Mouse (Mus musculus) layer of hippocampus, postnatal 36 days (tissue): ENCODE data around the gene Prrt2. TPM values are rescaled to one million over a fixed set of nuclear protein-coding genes. Genes with fewer than 3 reads are reported as not detected.

ENCODE experiments used
- DNase-seq, 2 experiments: peaks; one replicate each; pipeline ENCODE4 v3.0.0; 2022
- total RNA-seq, 2 experiments: library from RNA; stranded (reverse); gene quantifications; 2 replicates each; pipeline ENCODE4 v1.2.3; 2021

Gene Prrt2
- total RNA-seq, 2 experiments from 2014 or later, result 229 to 233 TPM

DNA sequence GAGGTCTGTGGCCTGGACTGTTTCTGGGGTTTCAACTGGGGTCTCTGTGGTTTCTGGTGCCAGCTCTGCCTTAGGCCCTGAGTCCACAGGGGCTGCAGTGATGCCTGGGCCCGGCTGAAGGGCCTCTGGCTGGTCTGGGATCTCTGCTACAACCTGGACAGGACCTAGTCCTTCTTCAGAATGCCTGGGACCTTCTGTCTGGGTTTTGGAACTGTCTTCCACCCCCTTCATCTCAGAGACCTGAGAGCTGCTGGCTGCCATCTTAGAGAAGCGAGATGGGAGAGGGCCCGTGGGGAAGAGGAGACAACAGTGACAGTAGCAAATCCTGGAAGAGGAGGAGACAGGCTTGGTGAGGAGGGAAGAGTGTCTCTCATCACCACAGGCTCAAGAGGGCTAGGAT is 980 bp downstream of the Prrt2 start:
- no peak for DNase-seq

DNA sequence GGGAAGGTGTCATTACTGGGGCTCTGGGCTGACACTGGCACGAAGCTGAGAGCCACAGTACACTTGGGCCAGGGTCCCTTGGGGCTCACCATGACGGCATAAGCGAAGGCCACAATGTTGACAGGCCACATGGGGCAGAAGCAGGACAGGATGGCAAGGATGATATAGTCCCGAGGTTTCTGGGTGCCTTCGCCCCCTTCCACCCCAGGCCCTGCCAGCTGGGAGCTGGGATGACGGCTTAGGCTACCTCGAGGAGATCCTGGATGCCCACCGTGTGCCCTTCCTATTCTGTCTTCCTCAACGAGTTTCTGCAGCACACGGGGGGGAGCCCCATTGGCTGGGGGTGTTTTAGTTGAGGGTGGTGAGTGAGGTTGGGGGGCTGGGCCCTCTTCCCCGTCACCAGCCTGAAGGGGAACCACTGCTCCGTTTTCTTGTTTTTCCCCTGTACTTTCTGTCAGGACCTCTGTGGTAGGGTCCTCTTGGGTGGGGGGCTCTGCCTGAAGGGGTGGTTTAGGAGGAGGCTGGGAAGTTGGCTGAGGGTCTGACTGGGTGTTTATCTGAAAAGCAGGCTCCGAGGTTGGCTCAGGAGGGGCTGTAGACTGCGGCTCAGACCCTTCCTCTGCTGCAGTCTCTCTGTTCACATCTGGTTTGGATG is 1.6 kb downstream of the Prrt2 start:
- DNase-seq, result no peak

DNA sequence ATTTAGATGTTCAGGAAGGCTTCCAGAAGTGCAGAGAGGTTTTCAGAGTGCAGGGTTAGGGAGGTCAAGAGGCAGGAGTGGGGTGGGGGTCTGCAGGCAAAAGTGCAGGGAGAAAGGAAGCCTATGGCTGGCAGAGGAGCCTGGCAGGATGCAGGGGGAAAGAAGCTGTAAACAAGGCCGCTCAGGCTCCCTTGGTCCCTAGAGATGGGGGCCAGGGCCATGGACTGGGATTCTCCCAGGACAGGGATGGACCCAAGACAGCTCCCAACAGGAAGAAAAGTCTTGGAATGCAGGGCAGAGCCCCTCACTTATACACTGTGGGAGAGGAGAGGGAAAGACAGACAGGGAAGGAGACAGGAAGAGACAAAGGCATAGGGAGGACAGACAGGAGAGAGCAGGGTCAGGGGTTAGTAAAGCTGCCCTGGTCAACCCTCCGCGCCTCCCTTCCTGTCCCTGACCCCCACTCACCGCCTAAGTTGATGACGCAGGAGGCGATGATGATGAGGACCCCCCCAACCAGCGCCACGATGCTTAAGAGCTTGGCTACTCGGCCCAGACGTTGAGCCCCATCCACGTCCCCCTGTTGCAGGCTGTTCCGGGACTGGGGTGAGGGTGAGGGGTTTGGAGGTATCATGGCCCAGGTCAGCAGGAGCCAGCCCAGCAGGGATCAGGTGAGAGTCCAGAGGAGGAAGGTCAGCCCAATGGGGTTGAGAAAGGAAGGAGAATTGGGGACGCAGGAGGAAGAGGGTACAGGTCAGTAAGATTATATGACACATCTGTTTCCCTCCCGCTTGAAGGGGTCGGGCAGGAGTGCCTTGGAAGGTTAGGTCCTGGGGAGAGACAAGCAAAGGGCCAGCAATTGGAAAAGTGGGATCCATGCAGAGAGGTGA is 2.4 kb downstream of the Prrt2 start:
- DNase-seq, result no peak

- no peak for DNase-seq
Measured at GRCm38 (mm10) chr7:127017950-127018345, 3.1 kb downstream of the Prrt2 start.

DNA sequence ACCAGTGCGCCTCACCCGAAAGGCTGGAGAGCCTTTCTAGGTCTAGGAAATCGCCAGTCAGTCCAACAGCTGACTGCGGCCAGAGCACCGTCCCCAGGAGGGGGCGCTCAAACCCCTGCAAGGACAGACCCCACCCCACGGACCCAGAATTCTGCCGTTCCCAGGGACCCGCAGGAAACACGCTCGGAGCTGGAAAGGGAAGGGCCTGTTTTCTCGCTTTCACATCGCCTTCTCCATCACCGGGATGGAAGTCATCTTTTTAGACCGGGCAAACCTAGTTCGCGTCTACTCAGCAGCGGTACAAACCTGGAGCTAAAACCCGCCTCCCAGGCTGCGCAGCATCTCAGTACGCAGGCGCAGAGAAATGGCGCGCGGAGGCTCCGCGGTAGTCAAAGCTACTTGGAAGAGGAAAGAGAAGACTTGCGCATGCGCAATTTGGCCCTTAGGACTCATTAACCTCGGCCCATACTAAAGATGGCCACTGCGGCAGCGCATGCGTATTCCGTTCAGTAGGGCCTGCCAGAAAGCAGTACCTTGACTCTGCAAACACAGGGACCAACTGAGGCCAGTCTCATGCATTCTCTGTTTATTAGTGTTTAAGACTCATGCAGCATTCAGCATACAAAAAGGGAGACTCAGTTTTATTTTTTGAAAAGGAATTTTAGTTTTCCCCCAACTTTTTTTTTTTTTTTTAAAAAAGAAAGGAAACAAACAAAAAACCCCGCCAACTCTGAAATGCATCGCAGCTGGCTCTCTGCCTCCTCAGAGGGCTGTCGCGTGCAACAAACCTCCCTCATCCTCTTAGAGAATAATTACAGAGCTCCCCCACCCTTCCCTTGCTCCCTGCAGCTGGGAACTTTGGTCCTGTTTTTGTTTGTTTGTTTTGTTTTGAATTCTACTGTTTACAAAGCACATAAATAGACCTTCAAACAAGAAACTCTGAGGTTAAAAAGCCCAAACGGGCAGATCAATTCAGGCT is 3.8 kb downstream of the Prrt2 start, which contains the start of gene Pagr1a:
Gene Pagr1a (minus strand): TSS at position 382 of the 979 bp plus-strand sequence.
- peak; percentile 95 to 96 for DNase-seq

GRCm38 (mm10) chr7:127016486-127016938 is 4.5 kb downstream of the Prrt2 start:
- DNase-seq, result no peak

- DNase-seq, result no peak
Measured at GRCm38 (mm10) chr7:127016481-127016485, 4.7 kb downstream of the Prrt2 start, which contains the start of gene Pagr1b. TSS of gene Pagr1b (minus strand) at chr7:127016484.

GRCm38 (mm10) chr7:127016081-127016480 is 4.9 kb downstream of the Prrt2 start:
- DNase-seq, result no peak

DNA sequence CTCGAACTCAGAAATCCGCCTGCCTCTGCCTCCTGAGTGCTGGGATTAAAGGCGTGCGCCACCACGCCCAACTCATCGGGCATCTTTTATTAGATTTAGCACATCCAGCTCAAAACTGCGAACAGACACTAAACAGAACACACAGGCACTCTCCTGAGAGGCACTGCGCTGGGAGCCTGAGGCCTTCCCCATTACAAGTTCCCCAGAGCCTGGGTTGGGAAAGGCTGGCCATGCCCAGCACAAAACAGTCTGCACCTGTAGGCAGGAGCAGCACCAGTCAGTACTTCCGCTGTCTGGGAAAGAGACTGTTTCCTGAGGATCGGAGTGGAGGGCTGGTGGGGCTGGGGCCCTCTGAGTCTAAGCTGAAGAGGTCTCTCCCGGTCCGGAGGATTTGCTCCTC is 6.0 kb downstream of the Prrt2 start:
- no peak for DNase-seq

GRCm38 (mm10) chr7:127014320-127014719 is 6.7 kb downstream of the Prrt2 start, which contains the start of gene Mvp:
TSS of gene Mvp (minus strand) at chr7:127014621.
- DNase-seq, result no peak

GRCm38 (mm10) chr7:127013385-127013784 is 7.6 kb downstream of the Prrt2 start:
- DNase-seq, result no peak

DNA sequence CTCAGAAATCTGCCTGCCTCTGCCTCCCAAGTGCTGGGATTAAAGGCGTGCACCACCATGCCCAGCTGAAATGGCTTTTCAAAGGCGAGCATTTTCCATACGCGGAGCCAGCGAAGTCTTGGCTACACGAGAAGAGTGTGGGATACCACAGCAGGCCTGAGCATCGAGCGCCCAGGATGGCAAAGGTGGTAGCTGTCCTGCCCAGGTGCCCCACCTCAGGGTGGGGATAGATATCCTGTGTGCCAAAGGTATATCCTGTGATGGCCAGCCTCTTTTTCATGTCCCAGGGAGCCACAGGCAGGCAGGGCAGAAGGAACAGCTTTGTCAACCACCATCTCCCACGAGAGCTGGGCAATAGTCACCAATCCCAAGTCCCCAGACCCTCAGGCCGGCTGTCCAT is 8.2 kb downstream of the Prrt2 start:
- DNase-seq, result no peak

DNA sequence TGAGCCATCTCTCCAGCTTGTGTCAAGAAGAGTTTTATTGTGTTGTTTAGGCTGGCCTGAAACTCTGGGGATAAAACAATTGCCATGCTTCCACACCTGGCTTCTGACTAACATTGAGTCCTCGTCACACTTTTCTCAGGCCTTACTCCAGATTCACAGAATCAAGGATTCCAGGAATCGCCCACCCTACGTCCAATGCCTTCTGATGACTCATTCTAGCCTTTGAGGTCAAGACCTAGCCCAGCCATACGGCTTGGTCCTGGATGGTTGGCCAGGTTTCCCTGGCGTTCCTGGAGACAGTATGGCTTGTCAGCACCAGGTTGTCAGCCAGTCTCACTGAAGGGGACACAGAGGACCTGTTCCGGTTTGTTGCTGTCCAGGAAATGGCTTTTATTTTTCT is 8.6 kb downstream of the Prrt2 start:
- no peak for DNase-seq

GRCm38 (mm10) chr7:127011717-127012116 is 9.3 kb downstream of the Prrt2 start:
- no peak for DNase-seq

DNA sequence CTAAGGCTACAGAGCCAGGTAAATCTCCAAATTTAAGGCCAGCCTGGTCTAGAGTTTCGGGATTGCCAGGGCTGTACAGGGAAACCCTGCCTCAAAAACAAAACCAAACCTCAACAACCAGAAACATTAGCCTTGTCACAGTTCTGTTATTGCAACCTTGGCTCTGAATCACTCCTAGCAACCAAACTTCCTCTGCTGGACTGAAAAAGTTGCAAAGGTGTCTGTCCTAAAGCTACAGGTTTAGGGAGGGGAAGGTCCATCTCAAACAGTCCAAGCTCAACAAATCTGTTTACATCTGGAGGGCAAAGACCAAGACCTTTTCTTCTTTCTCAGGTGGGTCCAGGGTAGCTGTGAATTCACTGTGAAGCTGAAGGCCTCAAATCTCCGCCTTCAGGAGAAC is 10.0 kb downstream of the Prrt2 start:
- DNase-seq, result no peak

DNA sequence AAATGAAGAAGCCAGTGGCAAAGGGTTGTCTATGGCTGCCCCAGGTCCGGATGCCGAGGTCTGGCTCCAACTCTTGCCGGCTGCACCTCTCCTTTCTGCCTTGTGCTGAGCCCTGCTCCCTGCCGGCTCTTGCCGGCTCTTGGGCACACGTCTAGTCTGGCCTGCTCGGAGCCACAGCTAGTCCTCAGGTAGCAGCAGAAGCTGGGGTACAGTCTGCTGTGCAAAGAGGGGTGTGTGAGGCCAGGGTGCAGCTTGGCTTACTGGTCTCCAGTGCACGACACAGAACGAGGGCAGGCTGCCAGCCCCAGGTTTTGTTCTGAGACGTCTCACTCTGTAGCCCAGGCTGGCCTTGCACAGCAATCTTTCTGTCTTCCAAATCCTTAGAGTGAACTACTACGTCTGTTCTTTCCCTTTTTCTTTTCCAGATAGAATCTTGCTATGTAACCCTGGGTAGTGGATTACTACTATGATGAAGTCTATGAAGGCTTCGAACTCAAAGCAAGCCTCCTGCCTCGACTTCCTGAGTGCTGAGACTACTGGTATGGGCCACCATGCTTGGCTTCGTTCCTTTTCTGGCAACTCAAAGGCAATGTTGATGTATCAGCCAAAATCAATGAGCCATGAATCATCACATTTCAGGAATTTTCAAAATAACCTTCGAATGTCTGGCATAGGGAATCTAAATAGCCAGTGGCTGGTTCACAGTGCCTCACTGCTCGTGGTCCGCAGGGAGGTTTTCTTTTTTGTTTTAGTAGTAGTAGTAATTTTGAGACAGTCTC is 11.5 kb downstream of the Prrt2 start:
- DNase-seq, result no peak

DNA sequence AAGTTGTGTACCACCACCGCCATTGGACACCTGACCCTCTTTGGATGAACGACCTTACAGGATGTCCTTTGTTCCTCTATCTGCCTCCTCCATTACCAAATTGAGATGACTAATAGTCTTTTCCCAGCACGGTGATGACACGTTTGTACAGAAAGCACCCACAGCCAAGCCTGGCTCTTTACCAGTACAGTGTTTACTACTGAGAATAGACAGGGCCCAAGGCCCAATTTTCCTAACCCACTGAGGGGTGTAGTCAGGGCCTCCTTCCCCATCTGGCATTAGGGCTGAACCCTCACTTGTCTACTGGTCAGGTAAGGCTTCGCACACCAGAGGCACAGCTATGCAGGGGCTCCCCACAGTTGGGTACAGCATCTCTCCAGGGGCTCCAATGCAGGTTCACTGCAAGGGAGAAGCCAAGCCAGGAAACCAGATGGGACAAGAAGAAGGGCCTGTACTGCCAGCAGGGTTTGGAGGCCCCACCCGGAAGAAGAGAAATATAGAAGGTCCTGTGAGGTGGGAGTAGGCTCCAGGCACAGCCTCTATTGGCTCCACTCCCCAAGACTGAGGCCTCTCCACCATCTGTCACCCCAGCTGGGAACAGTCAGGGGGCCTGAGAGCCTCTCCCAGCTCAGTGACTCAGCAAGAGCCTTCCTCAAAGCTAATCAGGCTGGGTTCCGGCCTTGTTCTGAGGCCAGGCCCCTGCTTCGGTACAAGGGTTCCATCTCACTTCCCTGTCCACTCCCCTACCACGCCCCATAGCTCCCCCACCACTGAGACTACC is 12.6 kb downstream of the Prrt2 start:
- DNase-seq, result peak; percentile 87

DNA sequence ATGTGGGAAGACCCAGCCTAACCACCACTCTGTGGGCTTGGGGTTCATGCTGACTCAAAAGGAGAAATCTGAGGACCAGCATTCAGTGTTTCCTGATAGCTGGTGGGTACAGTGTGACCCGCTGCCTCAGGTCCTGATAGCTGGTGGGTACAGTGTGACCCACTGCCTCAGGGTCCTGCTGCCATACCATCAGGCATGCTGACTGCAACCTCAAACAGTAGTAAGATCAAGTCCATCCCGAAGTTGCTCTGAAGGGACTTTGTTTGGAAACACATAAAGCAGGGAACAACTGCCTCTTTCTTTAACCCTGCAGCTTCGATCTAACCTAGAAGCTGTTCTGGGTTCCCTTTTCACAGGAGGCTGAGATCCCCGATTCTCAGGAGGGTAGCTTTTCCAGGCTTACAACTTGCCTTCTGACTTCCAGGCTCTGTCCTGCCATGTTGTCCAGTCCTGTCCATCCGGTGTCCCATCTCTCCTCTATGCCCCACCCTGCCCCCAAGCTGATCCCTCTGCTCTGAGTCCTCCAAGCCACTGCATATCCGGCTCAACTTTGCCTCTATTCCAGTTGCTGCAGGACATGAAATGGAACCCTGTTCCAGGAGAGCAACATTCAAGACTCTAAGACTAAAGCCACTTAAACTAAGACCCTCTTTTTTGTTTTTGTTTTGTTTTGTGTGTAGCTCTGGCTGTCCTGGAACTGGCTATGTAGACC is 13.5 kb downstream of the Prrt2 start:
- no peak for DNase-seq

DNA sequence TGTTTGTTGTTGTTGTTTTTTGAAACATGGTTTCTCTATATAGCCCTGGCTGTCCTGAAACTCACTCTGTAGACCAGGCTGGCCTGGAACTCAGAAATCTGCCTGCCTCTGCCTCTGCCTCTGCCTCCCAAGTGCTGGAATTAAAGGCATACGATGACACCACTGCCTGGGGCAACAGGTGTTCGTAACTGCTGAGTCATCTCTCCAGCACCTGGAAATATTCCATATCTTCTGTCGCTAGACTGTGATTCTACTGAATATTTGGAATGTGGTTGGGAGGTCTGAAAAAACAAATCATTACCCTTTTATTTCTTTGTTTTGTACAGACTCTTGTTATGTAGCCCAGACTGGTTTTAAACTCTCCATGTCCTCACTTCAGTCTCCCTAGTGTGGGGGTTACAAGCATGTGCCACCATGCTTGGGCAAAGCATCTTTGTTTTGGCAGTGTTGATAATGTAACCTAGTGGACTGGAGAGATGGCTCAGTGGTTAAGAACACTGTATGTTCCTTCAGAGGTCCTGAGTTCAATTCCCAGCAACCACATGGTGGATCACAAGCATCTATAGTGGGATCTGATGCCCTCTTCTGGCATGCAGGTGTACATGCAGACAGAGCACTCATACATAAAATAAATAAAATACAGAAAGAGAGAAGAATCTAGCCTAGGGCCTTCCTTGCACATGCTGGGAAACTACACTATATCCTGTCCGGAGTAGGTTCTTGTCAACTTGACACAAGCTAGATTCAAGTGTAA is 16.7 kb downstream of the Prrt2 start:
- no peak for DNase-seq

- DNase-seq, result no peak
Measured at GRCm38 (mm10) chr7:127003620-127004019, 17.4 kb downstream of the Prrt2 start.
